Mouse (Mus musculus) neural tube, embryonic 15.5 days (tissue): ENCODE results near the gene Ankrd44. TPM values are rescaled to one million over a fixed set of nuclear protein-coding genes. Genes with fewer than 3 reads are reported as not detected.

Experiments used
- ATAC-seq: fragments of 200-750 bp; cut with Nextera tagmentation; 2 replicates; pipeline ENCODE4 v1.8.0; 2017; ENCODE audit warnings: mild to moderate bottlenecking, moderate TSS enrichment, moderate library complexity; ENCODE audit not compliant: low FRiP score
- H3K27ac ChIP-seq: fragments of 300-500 bp; sonication (generic); replicated peaks from 2 replicates; pipeline ENCODE4 v1.5.1; 2015; ENCODE audit warnings: mild to moderate bottlenecking, inconsistent platforms
- H3K27me3 ChIP-seq: fragments of 300-500 bp; sonication (generic); replicated peaks from 2 replicates; pipeline ENCODE4 v1.6.1; 2015; ENCODE audit warnings: inconsistent platforms
- H3K36me3 ChIP-seq: fragments of 300-500 bp; sonication (generic); 2 replicates; pipeline ENCODE4 v1.6.1; 2015; ENCODE audit warnings: inconsistent platforms
- H3K4me1 ChIP-seq: fragments of 300-500 bp; sonication (generic); 2 replicates; pipeline ENCODE4 v1.6.1; 2015; ENCODE audit warnings: inconsistent platforms
- H3K4me2 ChIP-seq: fragments of 300-500 bp; sonication (generic); 2 replicates; pipeline ENCODE4 v1.6.1; 2015; ENCODE audit warnings: inconsistent platforms, mild to moderate bottlenecking, moderate library complexity
- H3K4me3 ChIP-seq: fragments of 300-500 bp; sonication (generic); replicated peaks from 2 replicates; pipeline ENCODE4 v1.5.1; 2015; ENCODE audit warnings: mild to moderate bottlenecking, inconsistent platforms
- H3K9ac ChIP-seq: fragments of 300-500 bp; sonication (generic); replicated peaks from 2 replicates; pipeline ENCODE4 v1.6.1; 2015; ENCODE audit warnings: mild to moderate bottlenecking, inconsistent platforms
- H3K9me3 ChIP-seq: fragments of 300-500 bp; sonication (generic); replicated peaks from 2 replicates; pipeline ENCODE4 v1.6.1; 2016; ENCODE audit warnings: inconsistent platforms
- WGBS: fragments of 180-500 bp; shearing (Covaris S2); methylation state at CpG from one replicate; pipeline ENCODE4 v1.1.7; 2015; ENCODE audit warnings: mixed read lengths; 5-methylcytosine and 5-hydroxymethylcytosine counted together
- polyA plus RNA-seq: library from polyadenylated mRNA; unstranded; fragments of >200 nt; fragmentation: Nextera tagmentation; extraction: Ambion mirVana; gene quantifications from 2 replicates; pipeline ENCODE4 v1.2.1, GENCODE M21; 2015

Ankrd44 gene
- polyA plus RNA-seq, 1 experiment from 2014 or later: 21.4 TPM

GRCm38 (mm10) chr1:54920132-54920531, 6.1 kb downstream of the Ankrd44 start:
- no peak overlapping the region for H3K4me2 ChIP-seq
- no peaks in the 10 kb centered on the region for H3K36me3 ChIP-seq
- H3K9me3 ChIP-seq: no peaks in the 10 kb centered on the region
- H3K9ac ChIP-seq: no peak overlapping the region
- H3K4me1 ChIP-seq: peaks cover 24% of the 10 kb centered on the region
- H3K27me3 ChIP-seq: no peaks in the 10 kb centered on the region
- H3K4me3 ChIP-seq: no peak overlapping the region
- no peak for ATAC-seq
- 96% methylated on average over 4 of the region's 4 CpGs for WGBS
- no peak overlapping the region for H3K27ac ChIP-seq

- H3K4me3 ChIP-seq: no peak overlapping the region
- ATAC-seq: no peak
- no peaks in the 10 kb centered on the region for H3K36me3 ChIP-seq
- H3K27me3 ChIP-seq: no peaks in the 10 kb centered on the region
- no peak overlapping the region for H3K4me2 ChIP-seq
- H3K9me3 ChIP-seq: no peaks in the 10 kb centered on the region
- no peak overlapping the region for H3K9ac ChIP-seq
- 86% methylated on average over 4 of the region's 4 CpGs for WGBS
- peaks cover 7% of the 10 kb centered on the region for H3K4me1 ChIP-seq
- no peak overlapping the region for H3K27ac ChIP-seq
Measured at GRCm38 (mm10) chr1:54916456-54916855, 9.7 kb downstream of the Ankrd44 start.

- H3K4me3 ChIP-seq: no peak overlapping the region
- no peak overlapping the region for H3K27ac ChIP-seq
- no peaks in the 10 kb centered on the region for H3K27me3 ChIP-seq
- WGBS: 37% methylated on average over 9 of the region's 9 CpGs
- H3K4me1 ChIP-seq: peaks cover 7% of the 10 kb centered on the region
- no peak for ATAC-seq
- no peaks in the 10 kb centered on the region for H3K36me3 ChIP-seq
- no peak overlapping the region for H3K9ac ChIP-seq
- H3K4me2 ChIP-seq: no peak overlapping the region
- H3K9me3 ChIP-seq: no peaks in the 10 kb centered on the region
Measured at GRCm38 (mm10) chr1:54914387-54914786, 11.8 kb downstream of the Ankrd44 start.

GRCm38 (mm10) chr1:54913379-54913873, 12.8 kb downstream of the Ankrd44 start:
- no peak for ATAC-seq
- Histone ChIP-seq H3K27ac (no peak overlapping the region), H3K9ac (no peak overlapping the region), H3K4me1 (peaks cover 14% of the 10 kb centered on the region), H3K4me3 (no peak overlapping the region), H3K4me2 (no peak overlapping the region), H3K9me3 (no peaks in the 10 kb centered on the region), H3K27me3 (no peaks in the 10 kb centered on the region), H3K36me3 (no peaks in the 10 kb centered on the region)
- 97% methylated on average over 3 of the region's 3 CpGs for WGBS

GRCm38 (mm10) chr1:54913063-54913335, 13.2 kb downstream of the Ankrd44 start:
- H3K36me3 ChIP-seq: no peaks in the 10 kb centered on the region
- H3K9ac ChIP-seq: no peak overlapping the region
- H3K27ac ChIP-seq: no peak overlapping the region
- no peak overlapping the region for H3K4me2 ChIP-seq
- H3K4me3 ChIP-seq: no peak overlapping the region
- H3K27me3 ChIP-seq: no peaks in the 10 kb centered on the region
- H3K9me3 ChIP-seq: no peaks in the 10 kb centered on the region
- no peak for ATAC-seq
- H3K4me1 ChIP-seq: peaks cover 14% of the 10 kb centered on the region

- H3K27me3 ChIP-seq: no peaks in the 10 kb centered on the region
- H3K4me1 ChIP-seq: peaks cover 14% of the 10 kb centered on the region
- H3K9ac ChIP-seq: no peak overlapping the region
- H3K4me2 ChIP-seq: no peak overlapping the region
- H3K36me3 ChIP-seq: no peaks in the 10 kb centered on the region
- no peak overlapping the region for H3K27ac ChIP-seq
- no peak for ATAC-seq
- no peak overlapping the region for H3K4me3 ChIP-seq
- WGBS: 68% methylated on average over 7 of the region's 7 CpGs
- H3K9me3 ChIP-seq: no peaks in the 10 kb centered on the region
Measured at GRCm38 (mm10) chr1:54912290-54913062, 13.7 kb downstream of the Ankrd44 start.

GRCm38 (mm10) chr1:54911256-54911610, 15.0 kb downstream of the Ankrd44 start:
- H3K4me1 ChIP-seq: peaks cover 27% of the 10 kb centered on the region
- WGBS: 92% methylated on average over 1 of the region's 1 CpGs
- H3K9me3 ChIP-seq: no peaks in the 10 kb centered on the region
- H3K36me3 ChIP-seq: no peaks in the 10 kb centered on the region
- H3K27ac ChIP-seq: no peak overlapping the region
- ATAC-seq: no peak
- H3K4me2 ChIP-seq: no peak overlapping the region
- no peak overlapping the region for H3K4me3 ChIP-seq
- no peak overlapping the region for H3K9ac ChIP-seq
- no peaks in the 10 kb centered on the region for H3K27me3 ChIP-seq

- H3K4me2 ChIP-seq: no peak overlapping the region
- H3K9me3 ChIP-seq: no peaks in the 10 kb centered on the region
- H3K36me3 ChIP-seq: no peaks in the 10 kb centered on the region
- H3K4me3 ChIP-seq: no peak overlapping the region
- peaks cover 32% of the 10 kb centered on the region for H3K4me1 ChIP-seq
- no peak overlapping the region for H3K27ac ChIP-seq
- no peak overlapping the region for H3K9ac ChIP-seq
- no peak for ATAC-seq
- 84% methylated on average over 5 of the region's 5 CpGs for WGBS
- no peaks in the 10 kb centered on the region for H3K27me3 ChIP-seq
Measured at GRCm38 (mm10) chr1:54910489-54911255, 15.5 kb downstream of the Ankrd44 start.

- Histone ChIP-seq H3K27ac (no peak overlapping the region), H3K4me3 (no peak overlapping the region), H3K4me2 (no peak overlapping the region), H3K27me3 (no peaks in the 10 kb centered on the region), H3K36me3 (no peaks in the 10 kb centered on the region), H3K9me3 (no peaks in the 10 kb centered on the region), H3K4me1 (peaks cover 34% of the 10 kb centered on the region), H3K9ac (no peak overlapping the region)
- no peak for ATAC-seq
- WGBS: 85% methylated on average over 3 of the region's 3 CpGs
Measured at GRCm38 (mm10) chr1:54908786-54909185, 17.4 kb downstream of the Ankrd44 start.

- H3K27me3 ChIP-seq: no peaks in the 10 kb centered on the region
- H3K9ac ChIP-seq: no peak overlapping the region
- H3K9me3 ChIP-seq: no peaks in the 10 kb centered on the region
- no peak overlapping the region for H3K4me2 ChIP-seq
- no peaks in the 10 kb centered on the region for H3K36me3 ChIP-seq
- WGBS: 63% methylated on average over 15 of the region's 15 CpGs
- peaks cover 28% of the 10 kb centered on the region for H3K4me1 ChIP-seq
- ATAC-seq: no peak
- no peak overlapping the region for H3K4me3 ChIP-seq
- H3K27ac ChIP-seq: peak overlapping the region; percentile 28; the same call in 1 of the 2 replicates
Measured at GRCm38 (mm10) chr1:54907066-54907639, 19.0 kb downstream of the Ankrd44 start.

GRCm38 (mm10) chr1:54906322-54906721, 19.9 kb downstream of the Ankrd44 start:
- Histone ChIP-seq H3K4me3 (no peak overlapping the region), H3K27me3 (no peaks in the 10 kb centered on the region), H3K4me1 (peaks cover 27% of the 10 kb centered on the region), H3K27ac (peak overlapping the region; percentile 28), H3K9ac (no peak overlapping the region), H3K4me2 (no peak overlapping the region), H3K36me3 (no peaks in the 10 kb centered on the region), H3K9me3 (no peaks in the 10 kb centered on the region)
- 75% methylated on average over 8 of the region's 8 CpGs for WGBS
- peak; percentile 68; the same call in 1 of the 2 replicates for ATAC-seq

- Histone ChIP-seq H3K36me3 (no peaks in the 10 kb centered on the region), H3K4me1 (peaks cover 30% of the 10 kb centered on the region), H3K9me3 (no peaks in the 10 kb centered on the region), H3K4me3 (no peak overlapping the region), H3K27me3 (no peaks in the 10 kb centered on the region), H3K4me2 (no peak overlapping the region), H3K27ac (peak overlapping the region; percentile 28; the same call in 1 of the 2 replicates), H3K9ac (no peak overlapping the region)
- 72% methylated on average over 7 of the region's 7 CpGs for WGBS
- no peak for ATAC-seq
Measured at GRCm38 (mm10) chr1:54905632-54906031, 20.6 kb downstream of the Ankrd44 start.
